ENCODE assay signal across 17 mouse cellular contexts in the genomic region with DNA sequence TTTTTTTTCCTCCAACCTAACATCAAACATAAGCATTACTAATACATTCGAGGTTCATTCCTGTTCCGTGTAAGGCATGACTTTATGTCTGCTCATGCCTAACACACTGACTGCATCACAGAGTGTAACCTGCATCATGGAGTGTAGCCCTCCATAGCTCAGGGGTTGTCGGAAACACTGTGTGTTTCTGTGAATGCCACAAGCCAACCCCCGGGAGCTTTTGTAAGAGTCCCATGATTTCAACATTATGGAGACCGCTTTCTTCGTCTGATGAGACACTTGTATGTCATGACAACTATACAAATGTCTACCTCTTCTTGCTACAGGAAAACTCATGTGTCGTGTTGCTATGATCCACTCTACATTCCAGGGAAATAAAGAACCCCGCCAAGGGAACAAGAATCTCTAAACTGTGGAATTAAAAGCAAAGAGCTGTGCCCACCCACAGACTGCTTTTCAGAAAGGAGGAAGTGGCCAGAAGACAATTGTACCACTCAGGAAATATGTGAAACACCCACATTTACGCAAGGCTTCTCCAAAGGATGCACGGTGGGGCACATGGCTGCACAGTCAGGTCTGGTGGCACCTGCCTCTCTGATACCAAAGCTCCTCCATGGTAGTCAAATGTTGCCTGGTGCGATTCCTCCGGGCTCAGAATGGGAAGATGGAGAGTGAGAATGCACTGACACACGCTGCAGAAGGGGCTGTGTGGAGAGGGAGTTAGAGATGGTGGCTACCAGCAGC. TPM values are rescaled to one million over a fixed set of nuclear protein-coding genes. Genes with fewer than 3 reads are reported as not detected.
DNase-seq lines count a peak whose midpoint lies in the region; ATAC-seq and TF ChIP-seq lines count a peak whose summit lies in the region.
"Had no signal": no experiment of that assay in that cellular context is flagged by ENCODE, and none has a peak within 500 bp of the region (broad histone marks: within the 10 kb centered on the region; RNA-seq: fewer than 3 reads in every experiment).

No protein-coding gene starts in this region.

- H3K4me2 ChIP-seq in midbrain, embryonic 16.5 days (ENCODE audit: low read length): no peak overlapping the region
- H3K4me2 ChIP-seq: embryonic facial prominence, embryonic 12.5 days; heart, embryonic 11.5 days; limb, embryonic 12.5 days; neural tube, embryonic 12.5 days had no signal

- DNase-seq in lung, postnatal 36 days: peak; percentile 48
- no peak for DNase-seq in lung, postnatal 10 days
- DNase-seq in thymus, postnatal 14 days: peak; percentile 55
- no peak for DNase-seq in frontal cortex, postnatal 14 days (ENCODE audit: low spot score in 2 of 2)
- DNase-seq in testis, postnatal 14 days (ENCODE audit: low spot score): no peak
- DNase-seq: adrenal gland, postnatal 10 days; cerebellum, postnatal 25 days; gastrocnemius, postnatal 25 days; midbrain, embryonic 14.5 days had no signal

- H3K36me3 ChIP-seq in megakaryocyte, embryonic 14.5 days (replicated peaks; ENCODE audit: low read length): no peaks in the 10 kb centered on the region
- H3K36me3 ChIP-seq in midbrain, embryonic 16.5 days (ENCODE audit: control insufficient read depth, insufficient read depth, low read length): no peaks in the 10 kb centered on the region
- H3K36me3 ChIP-seq: embryonic facial prominence, embryonic 12.5 days; limb, embryonic 12.5 days; neural tube, embryonic 12.5 days had no signal

- no peaks in the 10 kb centered on the region for H3K9me3 ChIP-seq in megakaryocyte, embryonic 14.5 days
- no peaks in the 10 kb centered on the region for H3K9me3 ChIP-seq in midbrain, embryonic 16.5 days (replicated peaks; ENCODE audit: control insufficient read depth, low read length, poor library complexity, severe bottlenecking)
- H3K9me3 ChIP-seq: embryonic facial prominence, embryonic 12.5 days; limb, embryonic 12.5 days; neural tube, embryonic 12.5 days had no signal

- H3K9ac ChIP-seq in midbrain, embryonic 16.5 days (ENCODE audit: low read depth, low read length): no peak overlapping the region
- H3K9ac ChIP-seq: embryonic facial prominence, embryonic 12.5 days; limb, embryonic 12.5 days; neural tube, embryonic 12.5 days had no signal

- H3K4me3 ChIP-seq in bone marrow macrophage, adult 2 months (ENCODE audit: insufficient read depth, low read length): peak overlapping the region; percentile 25
- peak overlapping the region; percentile 79 for H3K4me3 ChIP-seq in megakaryocyte, embryonic 14.5 days (replicated peaks)
- H3K4me3 ChIP-seq in midbrain, embryonic 16.5 days (ENCODE audit: low read depth, low read length): no peak overlapping the region
- H3K4me3 ChIP-seq: embryonic facial prominence, embryonic 12.5 days; limb, embryonic 12.5 days; neural tube, embryonic 12.5 days had no signal

- TF ChIP-seq CTCF in bone marrow macrophage, adult 2 months (IDR thresholded peaks at IDR 0.05; ENCODE audit: low read depth, low read length): no peak

- no peak for TF ChIP-seq POLR2A in bone marrow macrophage, adult 2 months (IDR thresholded peaks at IDR 0.05; ENCODE audit: borderline replicate concordance, low read depth, low read length)

- H3K27ac ChIP-seq in bone marrow macrophage, adult 2 months (ENCODE audit: insufficient read depth, low read depth, low read length): peak overlapping the region; percentile 84
- H3K27ac ChIP-seq in midbrain, embryonic 16.5 days (ENCODE audit: low read length): no peak overlapping the region
- H3K27ac ChIP-seq: embryonic facial prominence, embryonic 12.5 days; limb, embryonic 12.5 days; neural tube, embryonic 12.5 days had no signal

- H3K27me3 ChIP-seq in megakaryocyte, embryonic 14.5 days (replicated peaks): no peaks in the 10 kb centered on the region
- H3K27me3 ChIP-seq in midbrain, embryonic 16.5 days (ENCODE audit: control insufficient read depth, insufficient read depth, low read depth, low read length): no peaks in the 10 kb centered on the region
- H3K27me3 ChIP-seq: embryonic facial prominence, embryonic 12.5 days; limb, embryonic 12.5 days; neural tube, embryonic 12.5 days had no signal

- ATAC-seq in midbrain, embryonic 16.5 days: no peak
- ATAC-seq: CD4-positive, CD25-positive, alpha-beta regulatory T cell, adult 4 months had no signal

- WGBS in midbrain, embryonic 16.5 days: 84% methylated on average over 13 of the region's 13 CpGs

- H3K4me1 ChIP-seq in bone marrow macrophage, adult 2 months (ENCODE audit: control insufficient read depth, insufficient read depth, low read length): peaks cover 59% of the 10 kb centered on the region
- H3K4me1 ChIP-seq in megakaryocyte, embryonic 14.5 days: peaks cover 34% of the 10 kb centered on the region
- no peaks in the 10 kb centered on the region for H3K4me1 ChIP-seq in midbrain, embryonic 16.5 days (ENCODE audit: control insufficient read depth, insufficient read depth, low read length)
- H3K4me1 ChIP-seq: embryonic facial prominence, embryonic 12.5 days; limb, embryonic 12.5 days; neural tube, embryonic 12.5 days had no signal

RNA-seq across cellular contexts. Expression of gene Atp8b4, which starts 33.9 kb away (rescaled TPM):
- 30.5 and 31.7 TPM in 2 replicates for polyA plus RNA-seq in bone marrow macrophage, adult 2 months (2012; ENCODE audit: insufficient read depth, insufficient read length, missing spikeins)
- 0.38 TPM in 2 replicates for polyA plus RNA-seq in megakaryocyte, embryonic 14.5 days (2012; ENCODE audit: insufficient read depth, low replicate concordance)
- not detected in 2 replicates for polyA plus RNA-seq in midbrain, embryonic 16.5 days (2015; fragmentation: Nextera tagmentation; extraction: Ambion mirVana)

Comparison
In these comparisons a context has a peak if more than half of its experiments do, and no peak if none do; other contexts are left out.
1. DNase-seq: peak in lung, postnatal 36 days (single experiment) and thymus, postnatal 14 days (single experiment); none in lung, postnatal 10 days (single experiment), frontal cortex, postnatal 14 days (0 of 2) and testis, postnatal 14 days (single experiment).
2. RNA of gene Atp8b4, which starts 33.9 kb away (polyA plus RNA-seq): 30.5 to 31.7 TPM in bone marrow macrophage, adult 2 months; 0.38 TPM in megakaryocyte, embryonic 14.5 days and not detected in midbrain, embryonic 16.5 days; every median in the first group is over 10 times any median in the second.